In the genomic region with DNA sequence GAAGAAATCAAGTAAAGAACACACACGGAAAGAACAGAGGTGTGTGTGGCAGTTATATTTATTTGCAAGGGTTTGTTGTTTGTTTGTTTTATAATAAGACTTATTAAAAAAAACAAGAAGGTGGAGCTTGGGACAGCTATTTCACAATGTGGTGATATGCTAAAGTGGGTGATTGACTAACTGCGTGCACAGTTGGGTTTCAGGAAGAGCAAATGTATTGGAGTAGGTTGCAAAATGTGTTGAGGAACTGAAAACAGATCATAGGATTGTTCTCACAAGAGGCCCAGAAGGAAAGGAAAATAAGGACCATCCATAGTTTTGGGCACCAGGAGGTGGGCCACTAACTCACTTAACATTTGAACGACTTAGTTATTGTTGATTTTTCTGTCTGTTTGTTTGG, we compare ENCODE assay signal across 14 mouse cellular contexts. TPM values are rescaled to one million over a fixed set of nuclear protein-coding genes. Genes with fewer than 3 reads are reported as not detected.
DNase-seq lines count a peak whose midpoint lies in the region; ATAC-seq and TF ChIP-seq lines count a peak whose summit lies in the region.
"Had no signal": no experiment of that assay in that cellular context is flagged by ENCODE, and none has a peak within 500 bp of the region (broad histone marks: within the 10 kb centered on the region; RNA-seq: fewer than 3 reads in every experiment).

No protein-coding gene starts in this region.

- H3K27me3 ChIP-seq in lung, embryonic 14.5 days (ENCODE audit: insufficient read depth, low read length), result no peaks in the 10 kb centered on the region
- peaks cover 19% of the 10 kb centered on the region for H3K27me3 ChIP-seq in liver, embryonic 12.5 days (replicated peaks)
- no peaks in the 10 kb centered on the region for H3K27me3 ChIP-seq in small intestine, adult 2 months (ENCODE audit: control insufficient read depth, insufficient read depth, low read length)
- H3K27me3 ChIP-seq: forebrain, embryonic 15.5 days had no signal

- no peak for TF ChIP-seq POLR2A in lung, adult 2 months (IDR thresholded peaks at IDR 0.05; ENCODE audit: borderline replicate concordance, extremely low read depth, low read depth, low read length)
- TF ChIP-seq POLR2A in small intestine, adult 2 months (IDR thresholded peaks at IDR 0.05; ENCODE audit: low read depth, low read length), result no peak

- 0 out of 2 replicates have a peak overlapping the region, but pooled peaks have one; percentile 5 for H3K4me2 ChIP-seq in lung, embryonic 14.5 days
- H3K4me2 ChIP-seq in liver, embryonic 12.5 days, result peak overlapping the region; percentile 92
- H3K4me2 ChIP-seq: forebrain, embryonic 15.5 days had no signal

- DNase-seq in lung, embryonic 14.5 days, result no peak
- DNase-seq in lung, adult 2 months, result no peak
- DNase-seq in thymus, postnatal 0 days (ENCODE audit: low spot score), result no peak
- no peak for DNase-seq in gastrocnemius, postnatal 4 days (ENCODE audit: low spot score in 2 of 2)
- DNase-seq: cerebellum, postnatal 36 days; gastrocnemius, postnatal 10 days; heart, postnatal 14 days; midbrain, embryonic 14.5 days; retina, postnatal 1 day; thymus, postnatal 36 days had no signal

- 0 out of 2 replicates have a peak overlapping the region, but pooled peaks have one; percentile 12 for H3K27ac ChIP-seq in lung, embryonic 14.5 days (ENCODE audit: low read depth)
- peak overlapping the region; percentile 45; the same call in 1 of the 2 replicates for H3K27ac ChIP-seq in liver, embryonic 12.5 days
- peak overlapping the region; percentile 79 for H3K27ac ChIP-seq in small intestine, adult 2 months (ENCODE audit: insufficient read depth, low read depth, low read length)
- H3K27ac ChIP-seq: forebrain, embryonic 15.5 days had no signal

- H3K4me1 ChIP-seq in lung, embryonic 14.5 days (ENCODE audit: insufficient read depth), result 0 out of 2 replicates have a peak, but pooled peaks cover 2% of the 10 kb centered on the region
- no peaks in the 10 kb centered on the region; the same call in none of the 2 replicates for H3K4me1 ChIP-seq in lung, adult 2 months (ENCODE audit: control insufficient read depth, insufficient read depth, low read length)
- peaks cover 39% of the 10 kb centered on the region for H3K4me1 ChIP-seq in liver, embryonic 12.5 days
- peaks cover 18% of the 10 kb centered on the region for H3K4me1 ChIP-seq in small intestine, adult 2 months (ENCODE audit: control insufficient read depth, insufficient read depth, insufficient read length, low read length)

- peaks cover 6% of the 10 kb centered on the region for H3K36me3 ChIP-seq in lung, embryonic 14.5 days (ENCODE audit: insufficient read depth)
- H3K36me3 ChIP-seq in liver, embryonic 12.5 days, result peaks cover 4% of the 10 kb centered on the region
- H3K36me3 ChIP-seq in small intestine, adult 2 months (ENCODE audit: control insufficient read depth, insufficient read depth, low read length), result no peaks in the 10 kb centered on the region

- H3K4me3 ChIP-seq in lung, embryonic 14.5 days (ENCODE audit: low read depth, low read length), result no peak overlapping the region
- H3K4me3 ChIP-seq in lung, adult 2 months (replicated peaks; ENCODE audit: extremely low read depth, low read depth, low read length), result no peak overlapping the region
- no peak overlapping the region for H3K4me3 ChIP-seq in liver, embryonic 12.5 days
- no peak overlapping the region for H3K4me3 ChIP-seq in small intestine, adult 2 months (ENCODE audit: low read depth, low read length)
- H3K4me3 ChIP-seq: forebrain, embryonic 15.5 days had no signal

- H3K9ac ChIP-seq in lung, embryonic 14.5 days, result no peak overlapping the region
- H3K9ac ChIP-seq in liver, embryonic 12.5 days, result no peak overlapping the region
- H3K9ac ChIP-seq: forebrain, embryonic 15.5 days had no signal

- H3K9me3 ChIP-seq in lung, embryonic 14.5 days (ENCODE audit: low read depth, low read length), result no peaks in the 10 kb centered on the region
- 0 out of 2 replicates have a peak, but pooled peaks cover 5% of the 10 kb centered on the region for H3K9me3 ChIP-seq in liver, embryonic 12.5 days (replicated peaks)
- H3K9me3 ChIP-seq: forebrain, embryonic 15.5 days had no signal

- ATAC-seq in lung, embryonic 14.5 days (ENCODE audit: insufficient read depth), result no peak
- ATAC-seq in common myeloid progenitor, adult 5-6 weeks (replicated peaks; ENCODE audit: low read depth, poor library complexity, severe bottlenecking), result peak; percentile 33
- ATAC-seq in liver, embryonic 12.5 days, result no peak
- ATAC-seq: forebrain, embryonic 15.5 days had no signal

- 61% methylated on average over 3 of the region's 3 CpGs for WGBS in lung, embryonic 14.5 days
- WGBS in lung, adult 2 months, result 63% methylated on average over 3 of the region's 3 CpGs
- WGBS in liver, embryonic 12.5 days (ENCODE audit: insufficient replicate concordance), result 61% methylated on average over 3 of the region's 3 CpGs
- 29% methylated on average over 3 of the region's 3 CpGs for WGBS in small intestine, adult 2 months

- TF ChIP-seq CTCF in lung, embryonic 14.5 days (IDR thresholded peaks at IDR 0.05; ENCODE audit: low read depth), result no peak
- no peak for TF ChIP-seq CTCF in lung, adult 2 months (IDR thresholded peaks at IDR 0.05; ENCODE audit: insufficient read depth, low read length)
- TF ChIP-seq CTCF in small intestine, adult 2 months (IDR thresholded peaks at IDR 0.05; ENCODE audit: extremely low read depth, insufficient read length, insufficient replicate concordance, low read depth, low read length), result no peak

RNA-seq across cellular contexts. Expression of a gene that starts 3.1 kb away (rescaled TPM):
- polyA plus RNA-seq in lung, embryonic 14.5 days (2014; fragmentation: Nextera tagmentation; extraction: Ambion mirVana), result 36.8 and 37.7 TPM in 2 replicates
- polyA plus RNA-seq in lung, adult 2 months (2012; rRNA removed), result 61.3 and 104 TPM in 2 replicates
- 21.6 and 29.6 TPM in 2 replicates for total RNA-seq in common myeloid progenitor, adult 5-6 weeks (2017)
- 19.5 and 24.3 TPM in 2 replicates for polyA plus RNA-seq in liver, embryonic 12.5 days (2016; fragmentation: Nextera tagmentation; extraction: Ambion mirVana)
- 4.2 and 6.1 TPM in 2 replicates for polyA plus RNA-seq in small intestine, adult 2 months (2012; rRNA removed)
- polyA plus RNA-seq in thymus, postnatal 0 days (2015; fragmentation: Nextera tagmentation; extraction: Ambion mirVana), result 43.4 and 45.6 TPM in 2 replicates
- 10 to 100 TPM; 22.3 to 24.3 TPM for total RNA-seq in gastrocnemius, postnatal 4 days (2021)

RNA-seq across cellular contexts. Expression of a gene that starts 50.1 kb away (rescaled TPM):
- polyA plus RNA-seq in lung, embryonic 14.5 days (2014; fragmentation: Nextera tagmentation; extraction: Ambion mirVana), result 0.12 and 0.50 TPM in 2 replicates
- 0.20 TPM in 1 of 2 replicates, not detected in the other for polyA plus RNA-seq in lung, adult 2 months (2012; rRNA removed)
- total RNA-seq in common myeloid progenitor, adult 5-6 weeks (2017), result 0.37 TPM in 1 of 2 replicates, not detected in the other
- polyA plus RNA-seq in liver, embryonic 12.5 days (2016; fragmentation: Nextera tagmentation; extraction: Ambion mirVana), result 0.23 TPM in 1 of 2 replicates, not detected in the other
- not detected in 2 replicates for polyA plus RNA-seq in small intestine, adult 2 months (2012; rRNA removed)
- 5.2 and 7.8 TPM in 2 replicates for polyA plus RNA-seq in thymus, postnatal 0 days (2015; fragmentation: Nextera tagmentation; extraction: Ambion mirVana)
- total RNA-seq in gastrocnemius, postnatal 4 days (2021), result under 1 TPM; 0.21 to 0.61 TPM

RNA-seq across cellular contexts. Expression of a gene that starts 52.7 kb away (rescaled TPM):
- polyA plus RNA-seq in lung, embryonic 14.5 days (2014; fragmentation: Nextera tagmentation; extraction: Ambion mirVana), result 0.42 and 0.85 TPM in 2 replicates
- polyA plus RNA-seq in lung, adult 2 months (2012; rRNA removed), result 11.0 and 12.2 TPM in 2 replicates
- total RNA-seq in common myeloid progenitor, adult 5-6 weeks (2017), result 17.3 and 21.4 TPM in 2 replicates
- 0.18 and 0.29 TPM in 2 replicates for polyA plus RNA-seq in liver, embryonic 12.5 days (2016; fragmentation: Nextera tagmentation; extraction: Ambion mirVana)
- 10.3 and 27.8 TPM in 2 replicates for polyA plus RNA-seq in small intestine, adult 2 months (2012; rRNA removed)
- polyA plus RNA-seq in thymus, postnatal 0 days (2015; fragmentation: Nextera tagmentation; extraction: Ambion mirVana), result 0.65 and 0.72 TPM in 2 replicates
- total RNA-seq in gastrocnemius, postnatal 4 days (2021), result 10 to 100 TPM; 34.0 to 34.5 TPM

Comparison
In these comparisons a context has a peak if more than half of its experiments do, and no peak if none do; other contexts are left out.
1. H3K27ac ChIP-seq: peak in every context shown above with its lines; median percentile 79 in small intestine, adult 2 months; 45 in liver, embryonic 12.5 days; 12 in lung, embryonic 14.5 days.